Mouse (Mus musculus) stomach, postnatal 0 days (tissue): ENCODE data around the gene Msi1. TPM values are rescaled to one million over a fixed set of nuclear protein-coding genes. Genes with fewer than 3 reads are reported as not detected.
"Not testable (repeated sequence)": the region's sequence is repeated elsewhere in the genome, so short reads cannot be mapped to it uniquely, and the experiment has no call there.

ENCODE experiments used
- ATAC-seq: fragments of 200-750 bp; cut with Nextera tagmentation; 2 replicates; pipeline ENCODE4 v1.8.0; 2017; ENCODE audit not compliant: low FRiP score, low TSS enrichment
- DNase-seq: peaks from one replicate; pipeline ENCODE4 v3.0.0-alpha.2; 2016; ENCODE audit warnings: low spot score
- H3K27ac ChIP-seq: fragments of 300-500 bp; sonication (generic); replicated peaks from 2 replicates; pipeline ENCODE4 v1.5.1; 2014; ENCODE audit warnings: mild to moderate bottlenecking, control low read depth
- H3K27me3 ChIP-seq: fragments of 300-500 bp; sonication (generic); 2 replicates; pipeline ENCODE4 v1.6.1; 2014; ENCODE audit warnings: low read length; ENCODE audit not compliant: control insufficient read depth, insufficient read depth
- H3K36me3 ChIP-seq: fragments of 300-500 bp; sonication (generic); 2 replicates; pipeline ENCODE4 v1.6.1; 2014; ENCODE audit warnings: low read length, mixed read lengths; ENCODE audit not compliant: control insufficient read depth, insufficient read depth
- H3K4me1 ChIP-seq: fragments of 300-500 bp; sonication (generic); replicated peaks from 2 replicates; pipeline ENCODE4 v1.6.1; 2014; ENCODE audit warnings: antibody characterized with exemption; ENCODE audit not compliant: control insufficient read depth, insufficient read depth
- H3K4me2 ChIP-seq: fragments of 300-500 bp; sonication (generic); replicated peaks from 2 replicates; pipeline ENCODE4 v1.6.1; 2014; ENCODE audit warnings: low read depth, mild to moderate bottlenecking, control low read depth, moderate library complexity
- H3K4me3 ChIP-seq: fragments of 300-500 bp; sonication (generic); 2 replicates; pipeline ENCODE4 v1.5.1; 2014; ENCODE audit warnings: low read depth, low read length, control low read depth
- H3K9ac ChIP-seq: fragments of 300-500 bp; sonication (generic); 2 replicates; pipeline ENCODE4 v1.6.1; 2014; ENCODE audit warnings: mild to moderate bottlenecking, low read length, control low read depth, mixed read lengths
- H3K9me3 ChIP-seq: fragments of 300-500 bp; sonication (generic); 2 replicates; pipeline ENCODE4 v1.6.1; 2016; ENCODE audit warnings: low read length; ENCODE audit not compliant: control insufficient read depth
- CTCF ChIP-seq: IDR thresholded peaks from 2 replicates; pipeline ENCODE4 v1.5.1; 2016; ENCODE audit warnings: antibody characterized with exemption, low read depth, mild to moderate bottlenecking, moderate library complexity
- EP300 ChIP-seq: optimal IDR thresholded peaks from 2 replicates; pipeline ENCODE3; 2016; ENCODE audit warnings: antibody characterized with exemption
- WGBS: fragments of 180-500 bp; shearing (Covaris S2); extraction: QIAGEN DNeasy Blood & Tissue Kit; methylation state at CpG from one replicate; pipeline ENCODE4 v1.1.7; 2014; 5-methylcytosine and 5-hydroxymethylcytosine counted together
- polyA plus RNA-seq: library from polyadenylated mRNA; unstranded; fragments of >200 nt; fragmentation: Nextera tagmentation; extraction: Ambion mirVana; gene quantifications from 2 replicates; pipeline ENCODE4 v1.2.1, GENCODE M21; 2015

The Msi1 gene
- polyA plus RNA-seq, 1 experiment from 2014 or later, result 3.2 TPM

DNA sequence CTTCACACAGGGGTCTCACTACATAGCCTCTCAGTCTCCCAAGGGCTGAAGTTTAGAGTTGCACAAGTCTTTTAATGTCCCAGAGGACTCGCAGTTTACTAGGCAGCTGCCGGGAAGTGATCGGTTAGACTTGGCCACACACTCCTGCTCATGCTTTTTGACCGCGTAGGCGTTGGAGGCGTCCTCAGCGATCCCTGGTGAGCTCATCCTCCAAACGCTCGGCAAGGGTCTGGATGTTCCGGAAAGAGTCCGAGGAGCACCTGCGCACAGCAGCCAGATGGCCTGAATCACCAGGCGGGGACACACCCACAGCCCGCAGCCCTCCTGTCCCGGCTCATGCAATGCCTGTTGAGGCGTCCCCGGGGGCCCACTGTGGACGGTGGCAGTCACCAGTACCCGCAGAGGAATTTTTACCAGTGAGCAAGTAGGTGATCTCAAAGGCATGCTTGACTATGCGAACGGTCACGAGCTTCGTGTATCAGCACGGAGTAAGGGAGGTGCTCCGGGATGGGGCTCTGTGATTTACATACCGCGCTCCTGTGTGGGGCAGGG is 62.4 kb downstream of the Msi1 start:
- Histone ChIP-seq H3K4me1 (no peaks in the 10 kb centered on the region), H3K27me3 (no peaks in the 10 kb centered on the region), H3K9ac (peak overlapping the region; percentile 57), H3K9me3 (no peaks in the 10 kb centered on the region), H3K36me3 (no peaks in the 10 kb centered on the region), H3K27ac (0 out of 2 replicates have a peak overlapping the region, but pooled peaks have one; percentile 56), H3K4me3 (peak overlapping the region; percentile 20), H3K4me2 (peak overlapping the region; percentile 57)
- WGBS, result 2% methylated on average over 28 of the region's 28 CpGs
- peak; percentile 79 for DNase-seq
- peak; percentile 38 for ATAC-seq
- TF ChIP-seq EP300 (no peak), CTCF (no peak)

DNA sequence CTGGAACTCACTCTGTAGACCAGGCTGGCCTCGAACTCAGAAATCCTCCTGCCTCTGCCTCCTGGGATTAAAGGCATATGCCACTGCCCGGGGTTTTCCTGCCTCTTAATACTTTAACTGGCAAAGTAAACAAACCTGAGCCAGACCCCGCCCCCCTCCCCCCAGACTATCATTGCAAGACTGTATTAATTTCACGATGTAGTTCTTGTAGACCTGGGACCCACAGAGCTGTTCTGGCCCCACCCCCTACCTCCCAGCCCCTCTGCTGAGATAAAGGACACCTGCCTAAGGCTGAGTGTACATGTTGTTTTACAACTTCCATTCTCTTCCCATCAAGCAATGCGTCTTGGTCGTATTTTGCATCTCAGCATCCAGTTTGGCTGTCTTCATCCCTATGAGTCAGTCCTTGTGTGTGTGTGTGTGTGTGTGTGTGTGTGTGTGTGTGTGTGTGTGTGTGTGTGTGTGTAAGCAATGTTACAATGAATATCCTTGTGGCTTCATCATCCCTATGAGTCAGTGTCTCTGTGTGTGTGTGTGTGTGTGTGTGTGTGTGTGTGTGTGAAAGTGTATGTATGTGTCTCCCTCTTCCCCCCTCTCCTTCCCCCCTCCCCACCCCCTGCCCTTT is 63.4 kb downstream of the Msi1 start:
- no peaks in the 10 kb centered on the region for H3K36me3 ChIP-seq
- H3K4me3 ChIP-seq, result no peak overlapping the region
- H3K9ac ChIP-seq, result no peak overlapping the region
- TF ChIP-seq EP300, result no peak
- TF ChIP-seq CTCF, result no peak
- no peaks in the 10 kb centered on the region for H3K27me3 ChIP-seq
- H3K9me3 ChIP-seq, result no peaks in the 10 kb centered on the region
- DNase-seq (peak; percentile 45), ATAC-seq (no peak)
- no peaks in the 10 kb centered on the region for H3K4me1 ChIP-seq
- H3K27ac ChIP-seq, result peak overlapping the region; percentile 78
- WGBS, result 44% methylated on average over 6 of the region's 6 CpGs
- no peak overlapping the region for H3K4me2 ChIP-seq

DNA sequence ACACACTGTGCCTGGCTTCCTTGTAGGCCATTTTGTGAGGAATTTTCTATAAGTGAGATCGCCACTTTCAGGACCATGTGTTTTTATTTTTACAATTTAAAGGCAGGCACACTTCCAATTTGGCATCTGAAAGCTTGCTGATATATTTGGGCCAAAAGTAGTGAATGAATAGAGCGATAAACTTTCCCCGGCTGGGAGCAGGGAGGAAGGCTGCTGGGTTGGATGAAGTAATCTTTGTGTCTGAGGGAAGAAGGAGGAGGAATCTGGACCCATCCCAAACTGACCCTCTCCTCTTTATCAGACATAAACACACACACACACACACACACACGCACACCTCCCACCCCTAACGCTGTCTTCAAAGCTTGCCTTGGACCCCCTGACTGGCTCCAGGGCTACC is 64.0 kb downstream of the Msi1 start:
- no peak for ATAC-seq
- no peak overlapping the region for H3K4me2 ChIP-seq
- H3K27ac ChIP-seq, result peak overlapping the region; percentile 78
- H3K4me1 ChIP-seq, result no peaks in the 10 kb centered on the region
- WGBS, result 27% methylated on average over 5 of the region's 5 CpGs
- TF ChIP-seq CTCF (no peak), EP300 (no peak)
- H3K9me3 ChIP-seq, result no peaks in the 10 kb centered on the region
- H3K9ac ChIP-seq, result no peak overlapping the region
- no peak overlapping the region for H3K4me3 ChIP-seq
- DNase-seq, result no peak
- no peaks in the 10 kb centered on the region for H3K27me3 ChIP-seq
- H3K36me3 ChIP-seq, result no peaks in the 10 kb centered on the region

DNA sequence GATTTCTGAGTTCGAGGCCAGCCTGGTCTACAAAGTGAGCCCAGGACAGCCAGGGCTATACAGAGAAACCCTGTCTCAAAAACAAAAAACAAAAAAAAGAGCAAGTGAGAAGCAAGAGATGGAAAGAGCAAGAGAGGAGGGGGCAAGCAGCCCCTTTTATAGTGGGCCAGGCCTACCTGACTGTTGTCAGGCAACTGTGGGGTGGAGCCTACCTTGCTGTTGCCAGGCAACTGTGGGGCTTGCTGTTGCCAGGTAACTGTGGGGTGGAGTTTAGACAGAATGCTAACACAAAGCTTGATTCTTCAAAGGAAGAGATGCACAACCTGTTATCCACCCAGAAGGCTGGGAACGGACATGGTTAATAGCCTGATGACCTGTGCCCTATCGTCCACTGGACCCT is 66.2 kb downstream of the Msi1 start:
- ATAC-seq, H3K27me3 ChIP-seq, H3K4me1 ChIP-seq, H3K4me3 ChIP-seq, DNase-seq, H3K36me3 ChIP-seq, H3K27ac ChIP-seq, H3K9ac ChIP-seq, H3K9me3 ChIP-seq, H3K4me2 ChIP-seq: not testable (repeated sequence)
- WGBS, result 83% methylated on average over 3 of the region's 3 CpGs

DNA sequence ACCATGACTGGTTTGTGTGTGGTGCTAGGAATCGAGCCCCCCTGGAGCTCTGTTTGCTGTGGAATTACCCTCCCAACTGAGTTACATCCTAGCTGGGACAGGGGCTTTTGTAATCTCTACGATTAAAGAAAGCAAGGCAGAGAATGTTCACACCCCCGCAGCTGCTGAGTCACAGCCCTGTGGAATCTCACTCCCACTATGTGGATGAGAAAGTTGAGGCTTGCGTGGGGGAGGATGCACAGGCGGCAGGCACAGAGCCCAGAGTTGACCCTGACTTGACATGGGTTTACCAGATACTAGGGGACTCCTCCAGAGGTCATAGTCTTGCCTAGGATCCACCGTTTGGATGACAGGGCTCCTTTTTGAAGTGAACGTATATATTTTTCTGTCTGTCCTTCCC is 67.6 kb downstream of the Msi1 start:
- H3K4me2 ChIP-seq, result no peak overlapping the region
- DNase-seq (no peak), ATAC-seq (no peak)
- no peak for TF ChIP-seq CTCF
- TF ChIP-seq EP300, result no peak
- 75% methylated on average over 7 of the region's 7 CpGs for WGBS
- no peak overlapping the region for H3K27ac ChIP-seq
- H3K4me1 ChIP-seq, result no peaks in the 10 kb centered on the region
- H3K9ac ChIP-seq, result no peak overlapping the region
- no peak overlapping the region for H3K4me3 ChIP-seq
- no peaks in the 10 kb centered on the region for H3K27me3 ChIP-seq
- no peaks in the 10 kb centered on the region for H3K36me3 ChIP-seq
- H3K9me3 ChIP-seq, result no peaks in the 10 kb centered on the region
